Mouse (Mus musculus) limb, embryonic 10.5 days (tissue): ENCODE data around the gene Sec24c. TPM values are rescaled to one million over a fixed set of nuclear protein-coding genes. Genes with fewer than 3 reads are reported as not detected.
"Not testable (repeated sequence)": the region's sequence is repeated elsewhere in the genome, so short reads cannot be mapped to it uniquely, and the experiment has no call there.

Source experiments
- DNase-seq: peaks from one replicate; pipeline ENCODE4 v3.0.0-alpha.2; 2017; ENCODE audit warnings: low spot score
- H3K27ac ChIP-seq: fragments of 300-500 bp; sonication (generic); 2 replicates; pipeline ENCODE4 v1.5.1; 2016; ENCODE audit warnings: mild to moderate bottlenecking
- H3K27me3 ChIP-seq: fragments of 300-500 bp; sonication (generic); 2 replicates; pipeline ENCODE4 v1.6.1; 2016; ENCODE audit warnings: low read depth, mild to moderate bottlenecking; ENCODE audit not compliant: poor library complexity, severe bottlenecking
- H3K36me3 ChIP-seq: fragments of 300-500 bp; sonication (generic); 2 replicates; pipeline ENCODE4 v1.6.1; 2016; ENCODE audit warnings: mild to moderate bottlenecking, moderate library complexity
- H3K4me1 ChIP-seq: fragments of 300-500 bp; sonication (generic); 2 replicates; pipeline ENCODE4 v1.6.1; 2016
- H3K4me3 ChIP-seq: fragments of 300-500 bp; sonication (generic); 2 replicates; pipeline ENCODE4 v1.5.1; 2016; ENCODE audit warnings: mild to moderate bottlenecking, moderate library complexity
- H3K9me3 ChIP-seq: fragments of 300-500 bp; sonication (generic); replicated peaks from 2 replicates; pipeline ENCODE4 v1.6.1; 2016; ENCODE audit warnings: mild to moderate bottlenecking
- WGBS: fragments of 180-500 bp; shearing (Covaris S2); methylation state at CpG from one replicate; pipeline ENCODE4 v1.1.7; 2016; 5-methylcytosine and 5-hydroxymethylcytosine counted together
- polyA plus RNA-seq: library from polyadenylated mRNA; unstranded; fragments of >200 nt; fragmentation: Nextera tagmentation; extraction: Ambion mirVana; gene quantifications from 2 replicates; pipeline ENCODE4 v1.2.1, GENCODE M21; 2016

The Sec24c gene
- 113 and 122 TPM in 2 replicates for polyA plus RNA-seq

DNA sequence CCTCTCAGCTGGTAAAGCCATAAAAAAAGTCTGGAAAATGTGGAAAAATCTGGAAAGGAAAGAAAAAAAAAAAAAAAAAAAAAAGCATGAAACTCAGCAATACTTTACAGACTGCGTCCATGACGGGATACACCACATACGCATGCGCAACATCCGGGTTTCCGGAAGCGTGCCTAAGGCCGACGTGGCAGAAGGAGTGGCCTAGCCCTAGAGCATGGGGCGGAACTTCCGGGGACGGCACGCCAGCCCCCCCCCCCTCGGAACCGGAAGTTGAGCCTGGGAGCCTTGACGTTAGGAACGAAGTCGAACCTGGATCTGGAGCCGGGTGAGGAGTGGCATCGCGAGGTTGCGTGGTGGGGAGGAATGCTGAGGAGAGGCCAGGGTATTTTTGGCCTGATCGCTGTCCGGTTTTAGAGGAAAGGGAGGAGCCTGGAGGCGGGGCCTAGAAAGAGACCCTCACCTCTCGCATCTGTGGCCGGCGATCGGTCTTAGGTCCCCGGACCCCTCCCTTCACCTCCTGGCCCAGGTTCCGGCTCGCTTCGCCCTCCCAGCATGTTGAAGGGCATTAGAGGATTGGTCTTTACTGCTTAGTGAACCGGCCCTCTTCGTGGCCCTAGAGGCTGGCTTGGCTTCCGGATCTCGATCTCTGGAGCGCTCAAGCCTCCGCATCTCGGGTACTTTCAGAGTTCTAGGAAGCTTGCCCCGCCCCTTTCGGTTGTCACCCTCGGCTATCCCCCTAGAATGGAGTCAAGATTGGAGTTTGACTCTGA lies at the start of gene Sec24c:
Sec24c (plus strand) TSS at position 245 of the 770 bp plus-strand sequence.
- Histone ChIP-seq H3K4me3 (peak within 1 kb of the TSS; percentile 85), H3K27ac (peak within 1 kb of the TSS; percentile 88), H3K4me1 (peaks cover 13% of the 10 kb centered on the region), H3K27me3 (peaks cover 4% of the 10 kb centered on the region; the same call in 1 of the 2 replicates), H3K9me3 (no peaks in the 10 kb centered on the region; the same call in 1 of the 2 replicates), H3K36me3 (peaks cover 42% of the 10 kb centered on the region)
- DNase-seq = peak; percentile 100
- under 1% methylated on average over 43 of the region's 43 CpGs for WGBS

DNA sequence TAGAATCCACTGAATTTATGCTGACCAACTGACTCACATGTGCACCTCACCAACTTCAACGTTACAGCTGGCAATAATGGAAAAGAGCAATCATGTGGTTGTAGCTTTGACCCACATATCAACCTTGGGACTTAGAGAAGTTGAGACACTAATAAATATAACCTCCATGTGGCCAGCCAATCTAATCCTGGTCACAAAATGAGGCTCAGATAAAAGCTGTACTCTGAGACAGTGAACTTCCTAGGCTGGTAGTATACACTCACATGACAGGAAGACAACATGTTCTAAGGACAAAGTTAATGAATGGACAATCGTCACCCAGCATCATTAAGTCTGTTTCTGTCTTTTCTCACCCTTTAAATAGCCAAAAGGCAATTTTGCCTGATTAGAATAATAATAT lies 47.7 kb upstream of the Sec24c start:
- WGBS = 74% methylated on average over 2 of the region's 2 CpGs
- Histone ChIP-seq H3K36me3 (peaks cover 15% of the 10 kb centered on the region; the same call in 1 of the 2 replicates), H3K27ac (no peak overlapping the region), H3K4me3 (no peak overlapping the region), H3K27me3 (no peaks in the 10 kb centered on the region), H3K4me1 (peaks cover 11% of the 10 kb centered on the region), H3K9me3 (no peaks in the 10 kb centered on the region)
- DNase-seq = no peak

DNA sequence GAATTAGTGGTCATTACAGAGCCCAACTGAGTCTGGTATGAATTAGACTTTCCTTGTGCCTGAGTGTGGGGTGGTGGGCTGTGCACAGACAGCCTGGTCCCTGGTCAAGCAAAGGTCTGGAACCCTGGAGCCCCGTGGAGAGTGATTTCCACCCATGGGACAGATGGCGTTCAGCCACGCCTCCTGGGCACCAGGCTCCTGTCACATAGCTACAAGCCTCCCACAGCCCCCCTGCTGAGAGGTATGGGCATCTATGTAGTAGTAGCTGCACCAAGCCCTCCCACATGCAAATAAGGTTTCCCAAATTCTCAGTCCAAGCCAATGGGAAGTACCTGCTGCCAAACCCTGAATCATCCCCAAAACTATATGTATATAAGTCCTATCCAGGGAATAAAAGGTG lies 47.1 kb upstream of the Sec24c start:
- H3K27me3 ChIP-seq = no peaks in the 10 kb centered on the region
- WGBS = 54% methylated on average over 3 of the region's 3 CpGs
- peaks cover 15% of the 10 kb centered on the region; the same call in 1 of the 2 replicates for H3K36me3 ChIP-seq
- H3K27ac ChIP-seq = no peak overlapping the region
- peaks cover 11% of the 10 kb centered on the region for H3K4me1 ChIP-seq
- no peak for DNase-seq
- H3K4me3 ChIP-seq = no peak overlapping the region
- no peaks in the 10 kb centered on the region for H3K9me3 ChIP-seq

DNA sequence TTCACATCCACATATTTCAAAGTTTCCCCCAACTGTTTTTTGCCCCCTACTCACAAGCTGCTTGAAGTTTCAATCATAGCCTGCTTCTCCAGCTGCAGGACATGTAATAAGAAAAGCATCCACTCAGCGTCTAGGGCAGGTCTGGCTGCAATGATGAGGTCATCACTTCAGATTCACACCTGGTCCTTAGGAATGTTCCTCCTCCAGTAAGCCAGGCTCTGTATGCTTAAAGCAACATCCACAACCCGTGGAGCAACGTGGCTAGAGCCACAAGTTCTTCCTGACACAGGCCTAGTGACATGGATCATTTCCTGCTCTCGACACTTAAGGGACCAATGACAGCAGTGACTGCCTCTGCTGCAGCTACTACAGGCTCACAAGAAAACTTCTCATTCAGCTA lies 42.9 kb upstream of the Sec24c start:
- DNase-seq = no peak
- 61% methylated on average over 4 of the region's 4 CpGs for WGBS

DNA sequence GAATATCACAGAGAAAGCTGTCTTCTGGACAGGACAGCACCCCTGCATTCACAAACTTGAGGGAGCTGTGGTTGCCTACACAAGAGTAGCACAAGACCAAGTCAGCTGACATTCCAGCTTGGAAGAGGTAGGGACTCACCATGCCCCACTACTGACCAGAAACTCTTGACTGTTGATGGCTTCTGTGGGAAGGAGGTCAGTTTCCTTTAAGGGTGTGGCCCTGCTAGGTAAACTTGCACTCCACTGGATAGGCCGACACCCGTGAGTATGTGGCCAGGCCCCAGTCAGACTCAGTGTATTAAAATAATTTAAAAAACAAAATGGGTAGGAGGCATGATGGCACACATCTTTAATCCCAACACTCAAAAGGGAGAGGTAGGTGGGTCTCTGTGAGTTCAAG lies 38.6 kb upstream of the Sec24c start:
- Histone ChIP-seq H3K9me3 (no peaks in the 10 kb centered on the region), H3K27ac (no peak overlapping the region), H3K4me3 (no peak overlapping the region), H3K4me1 (peaks cover 7% of the 10 kb centered on the region), H3K27me3 (no peaks in the 10 kb centered on the region), H3K36me3 (peaks cover 9% of the 10 kb centered on the region; the same call in 1 of the 2 replicates)
- no peak for DNase-seq
- WGBS = 92% methylated on average over 2 of the region's 2 CpGs

More for the DNA sequence above, 42.9 kb upstream of the Sec24c start:
- Histone ChIP-seq H3K36me3 (peaks cover 15% of the 10 kb centered on the region), H3K27me3 (no peaks in the 10 kb centered on the region), H3K4me1 (peaks cover 11% of the 10 kb centered on the region), H3K9me3 (no peaks in the 10 kb centered on the region), H3K27ac (no peak overlapping the region), H3K4me3 (no peak overlapping the region)

DNA sequence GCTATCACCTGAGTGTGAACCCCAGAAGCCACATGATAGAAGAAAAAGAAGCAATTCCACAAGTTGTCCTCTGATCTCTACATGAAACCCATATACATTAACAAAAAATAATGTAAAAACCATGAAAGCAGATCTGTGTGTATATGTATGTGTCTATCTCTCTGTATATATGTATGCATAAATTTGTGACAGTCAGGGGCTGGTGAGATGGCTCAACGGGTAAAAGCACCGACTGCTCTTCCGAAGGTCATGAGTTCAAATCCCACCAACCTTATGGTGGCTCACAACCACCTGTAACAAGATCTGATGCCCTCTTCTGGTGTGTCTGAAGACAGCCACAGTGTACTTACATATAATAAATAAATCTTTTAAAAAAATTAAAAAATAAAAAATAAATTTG lies 37.1 kb upstream of the Sec24c start:
- H3K4me1 ChIP-seq = peaks cover 10% of the 10 kb centered on the region
- 96% methylated on average over 3 of the region's 3 CpGs for WGBS
- H3K27me3 ChIP-seq = not testable (repeated sequence)

DNA sequence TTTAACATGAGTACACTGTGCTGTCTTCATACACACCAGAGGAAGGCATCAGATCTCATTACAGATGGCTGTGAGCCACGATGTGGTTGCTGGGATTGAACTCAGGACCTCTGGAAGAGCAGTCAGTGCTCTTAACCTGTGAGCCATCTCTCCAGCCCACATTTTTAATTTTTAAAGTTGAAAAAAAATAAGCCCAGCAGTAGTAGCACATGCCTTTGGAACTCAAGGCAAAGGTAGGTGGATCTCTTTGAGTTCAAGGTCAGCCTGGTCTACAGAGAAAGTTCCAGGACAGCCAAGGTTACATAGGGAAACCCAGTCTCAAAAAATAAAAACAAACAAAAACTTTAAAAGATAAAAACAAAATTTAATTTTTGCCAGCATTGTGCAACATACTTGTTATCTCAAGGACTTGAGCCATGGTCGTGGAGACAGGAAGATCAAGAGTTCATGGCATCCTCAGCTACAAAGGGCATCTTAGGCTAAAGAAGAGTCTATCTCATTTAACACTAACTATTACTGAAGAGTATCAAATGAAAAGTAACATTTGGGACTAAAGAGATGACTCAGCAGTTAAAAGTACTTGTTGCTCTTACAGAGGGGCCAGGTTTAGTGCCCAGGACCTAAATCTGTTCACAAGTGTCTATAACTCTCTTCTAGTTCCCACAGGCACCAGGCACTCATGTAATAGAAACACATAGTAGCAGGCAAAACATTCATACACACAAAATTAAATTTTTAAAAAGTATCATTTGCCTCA lies 36.1 kb upstream of the Sec24c start:
- H3K4me3 ChIP-seq = no peak overlapping the region
- peaks cover 10% of the 10 kb centered on the region for H3K4me1 ChIP-seq
- WGBS = 89% methylated on average over 2 of the region's 2 CpGs

More for the DNA sequence above, 37.1 kb upstream of the Sec24c start:
- H3K36me3 ChIP-seq, H3K9me3 ChIP-seq, H3K4me3 ChIP-seq, DNase-seq, H3K27ac ChIP-seq: not testable (repeated sequence)

DNA sequence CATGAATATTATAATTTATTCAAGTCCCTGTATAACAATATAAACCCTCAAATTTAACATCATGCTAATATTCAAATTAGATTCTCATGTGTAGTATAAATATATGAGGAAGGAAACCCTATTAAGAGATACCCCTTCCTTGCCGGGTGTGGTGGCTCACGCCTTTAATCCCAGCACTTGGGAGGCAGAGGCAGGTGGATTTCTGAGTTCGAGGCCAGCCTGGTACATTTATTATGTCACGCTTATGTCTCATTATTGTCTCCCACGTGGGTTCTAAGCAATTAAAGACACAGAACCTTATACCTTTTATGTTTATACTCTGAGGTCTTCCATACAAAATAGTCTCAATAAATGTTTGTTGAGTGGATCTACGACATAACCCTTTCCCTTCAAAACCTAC lies 35.4 kb upstream of the Sec24c start:
- H3K4me1 ChIP-seq = peaks cover 10% of the 10 kb centered on the region
- H3K4me3 ChIP-seq = no peak overlapping the region
- H3K27me3 ChIP-seq = no peaks in the 10 kb centered on the region
- no peak for DNase-seq
- 93% methylated on average over 6 of the region's 6 CpGs for WGBS
- H3K36me3 ChIP-seq = peaks cover 7% of the 10 kb centered on the region; the same call in 1 of the 2 replicates
- no peak overlapping the region for H3K27ac ChIP-seq
- H3K9me3 ChIP-seq = no peaks in the 10 kb centered on the region

More for the DNA sequence above, 36.1 kb upstream of the Sec24c start:
- Histone ChIP-seq H3K27me3 (no peaks in the 10 kb centered on the region), H3K27ac (no peak overlapping the region), H3K36me3 (peaks cover 7% of the 10 kb centered on the region; the same call in 1 of the 2 replicates), H3K9me3 (no peaks in the 10 kb centered on the region)
- no peak for DNase-seq

DNA sequence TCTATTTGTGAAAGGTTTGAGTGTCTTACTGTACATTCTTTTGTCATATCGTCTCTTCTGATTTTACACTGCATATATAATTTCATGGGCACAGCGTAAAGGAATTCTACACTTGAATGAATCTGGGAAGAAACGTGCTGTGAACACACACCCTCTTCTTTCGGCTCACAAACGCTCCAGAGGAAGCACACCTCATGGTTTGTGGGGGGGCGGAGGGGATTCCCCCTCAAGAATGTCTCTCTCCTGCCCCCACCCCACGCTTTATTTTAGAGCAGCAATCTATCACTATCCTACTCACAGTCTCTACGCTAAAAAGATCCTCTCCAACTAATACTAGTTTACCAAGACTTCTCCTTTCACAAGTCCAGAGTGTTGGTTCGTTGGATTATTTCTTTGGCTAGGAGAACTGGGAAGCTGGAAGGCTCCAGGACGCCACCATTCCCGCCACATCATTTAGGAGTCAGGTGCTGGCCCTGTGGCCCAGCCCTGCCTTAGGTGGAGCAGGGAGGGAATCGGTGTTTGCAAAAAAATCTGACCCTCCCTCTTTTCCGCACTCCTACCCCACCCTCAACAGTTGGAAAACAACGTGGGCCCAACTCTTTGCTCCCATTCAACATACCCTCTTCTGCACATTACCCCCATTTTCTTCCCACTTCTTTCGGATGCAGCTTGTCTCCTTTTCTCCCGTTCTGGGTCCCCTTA lies 34.0 kb upstream of the Sec24c start:
- Histone ChIP-seq H3K4me1 (peaks cover 10% of the 10 kb centered on the region), H3K27ac (peak overlapping the region; percentile 98), H3K27me3 (no peaks in the 10 kb centered on the region), H3K4me3 (peak overlapping the region; percentile 96), H3K9me3 (no peaks in the 10 kb centered on the region), H3K36me3 (peaks cover 7% of the 10 kb centered on the region; the same call in 1 of the 2 replicates)
- DNase-seq = no peak
- WGBS = 4% methylated on average over 16 of the region's 16 CpGs

DNA sequence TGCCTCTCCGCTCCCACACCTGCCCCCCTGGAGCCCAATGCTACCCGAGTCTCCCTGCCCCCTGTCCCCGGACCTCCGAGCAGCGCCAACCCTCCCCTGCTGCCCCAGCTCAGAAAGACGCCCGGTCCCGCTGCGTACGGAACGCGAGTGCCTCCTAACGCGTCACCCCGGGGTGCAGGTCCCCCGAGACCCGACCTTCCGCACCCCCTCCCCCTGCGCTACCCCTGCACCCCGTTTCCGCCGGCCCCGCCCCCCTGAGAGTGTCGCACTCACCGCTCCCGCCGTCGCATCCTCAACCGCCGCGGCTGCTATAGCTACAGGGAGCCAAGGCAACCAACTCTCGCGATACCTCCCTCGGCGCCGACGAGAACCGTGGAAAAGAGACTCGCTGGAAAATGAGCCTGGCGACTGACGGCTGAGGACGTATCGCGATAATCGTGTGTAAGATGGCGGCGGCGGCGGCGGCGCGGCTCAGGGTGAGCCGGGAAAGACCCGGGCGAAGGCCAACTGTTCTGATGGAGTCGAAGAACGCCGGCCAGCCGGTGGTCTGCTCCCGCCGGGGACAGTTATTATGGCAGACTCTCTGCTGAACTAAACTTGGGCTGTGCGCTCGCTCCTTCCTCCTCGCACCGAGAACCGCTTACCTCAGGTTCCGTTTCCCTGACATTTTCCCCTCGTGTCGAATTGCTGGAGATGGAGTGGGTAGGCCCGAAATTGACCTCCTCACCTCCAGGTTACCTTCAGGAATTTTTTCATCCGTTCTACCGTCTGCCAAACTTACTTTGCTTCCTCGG lies 33.3 kb upstream of the Sec24c start, which contains the start of gene Usp54:
Usp54 (minus strand) TSS at position 420 of the 794 bp plus-strand sequence.
- Histone ChIP-seq H3K9me3 (no peaks in the 10 kb centered on the region), H3K27ac (peak within 1 kb of the TSS; percentile 98), H3K4me1 (peaks cover 10% of the 10 kb centered on the region), H3K4me3 (peak within 1 kb of the TSS; percentile 96), H3K27me3 (no peaks in the 10 kb centered on the region), H3K36me3 (0 out of 2 replicates have a peak, but pooled peaks cover 7% of the 10 kb centered on the region)
- under 1% methylated on average over 73 of the region's 73 CpGs for WGBS
- peak; percentile 96 for DNase-seq

DNA sequence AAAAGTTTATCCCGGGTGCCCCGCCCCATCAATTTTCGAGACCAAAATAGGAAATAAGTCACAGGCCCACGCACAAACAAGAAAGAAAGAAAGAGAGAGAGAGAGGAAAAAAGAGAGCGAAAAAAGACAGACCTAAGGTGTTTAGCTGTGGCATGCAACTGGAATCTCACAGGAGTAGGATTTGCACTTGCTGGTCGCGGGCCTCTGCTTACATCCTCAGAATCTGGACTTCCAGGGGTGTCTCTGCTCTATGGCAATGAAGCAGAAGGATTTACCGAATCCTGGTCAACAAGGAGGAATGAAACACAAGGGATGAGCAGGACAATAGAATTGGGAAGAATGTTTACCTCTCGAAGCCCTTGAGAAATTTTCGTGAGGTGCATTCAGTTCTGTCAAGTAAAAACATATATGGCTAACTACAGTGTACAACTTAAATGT lies 32.7 kb upstream of the Sec24c start:
- H3K9me3 ChIP-seq = no peaks in the 10 kb centered on the region
- WGBS = 19% methylated on average over 10 of the region's 10 CpGs
- peak overlapping the region; percentile 98 for H3K27ac ChIP-seq
- no peaks in the 10 kb centered on the region for H3K27me3 ChIP-seq
- DNase-seq = peak; percentile 49
- 0 out of 2 replicates have a peak, but pooled peaks cover 2% of the 10 kb centered on the region for H3K36me3 ChIP-seq
- H3K4me3 ChIP-seq = peak overlapping the region; percentile 96
- H3K4me1 ChIP-seq = peaks cover 10% of the 10 kb centered on the region

DNA sequence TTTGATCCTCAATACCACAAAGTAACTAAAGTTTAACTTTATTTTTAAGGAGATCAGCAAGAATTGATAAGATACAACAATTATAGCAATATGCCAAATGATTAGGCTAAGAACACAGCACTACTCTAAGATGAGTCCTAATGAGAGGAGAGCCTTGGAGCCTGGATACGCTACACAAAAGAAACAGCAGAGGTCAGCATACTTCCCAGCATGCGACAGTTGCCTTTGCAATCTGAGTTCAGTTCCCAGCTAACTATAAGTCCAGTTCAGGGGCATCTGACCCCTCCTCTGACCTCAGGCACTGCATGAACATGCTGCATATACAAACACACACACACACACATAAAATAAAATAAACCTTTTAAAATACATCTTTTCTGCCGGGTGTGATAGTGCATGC lies 28.6 kb upstream of the Sec24c start:
- no peak for DNase-seq
- H3K27me3 ChIP-seq = no peaks in the 10 kb centered on the region
- H3K4me3 ChIP-seq = no peak overlapping the region
- 0 out of 2 replicates have a peak, but pooled peaks cover 5% of the 10 kb centered on the region for H3K4me1 ChIP-seq
- no peaks in the 10 kb centered on the region for H3K36me3 ChIP-seq
- no peak overlapping the region for H3K27ac ChIP-seq
- 54% methylated on average over 3 of the region's 3 CpGs for WGBS
- H3K9me3 ChIP-seq = no peaks in the 10 kb centered on the region
